Mouse (Mus musculus): ENCODE measurements at regions not wholly inside any gene's neighbourhood (a gene's known extent, or its start where the extent isn't known, plus 50 kb on each side); places are given as distances from the start of the nearest gene placed in this dataset.

GRCm38 (mm10) chr14:98937933-98938332 lies 56.2 kb downstream of the Rpl36a-ps1 start:
- Histone ChIP-seq H3K9me3 (ENCODE audit: control insufficient read depth, low read length) (no peaks in the 10 kb centered on the region), H3K4me2 (ENCODE audit: low read depth, low read length) (no peak overlapping the region), H3K36me3 (ENCODE audit: control insufficient read depth, insufficient read depth, low read length) (no peaks in the 10 kb centered on the region), H3K4me1 (ENCODE audit: control insufficient read depth, insufficient read depth, low read length) (no peaks in the 10 kb centered on the region), H3K27me3 (ENCODE audit: control insufficient read depth, insufficient read depth, low read length) (no peaks in the 10 kb centered on the region), H3K9ac (replicated peaks; ENCODE audit: low read depth, low read length) (no peak overlapping the region), H3K27ac (ENCODE audit: low read depth, low read length) (no peak overlapping the region), H3K4me3 (ENCODE audit: low read depth, low read length) (no peak overlapping the region)
- ATAC-seq (ENCODE audit: low read depth) = no peak
- WGBS = 98% methylated on average over 1 of the region's 1 CpGs

GRCm38 (mm10) chr14:98937373-98937772 lies 56.7 kb downstream of the Rpl36a-ps1 start:
- no peak for ATAC-seq (ENCODE audit: low read depth)
- no peak overlapping the region for H3K9ac ChIP-seq (replicated peaks; ENCODE audit: low read depth, low read length)

GRCm38 (mm10) chr14:98933371-98933916 lies 60.7 kb downstream of the Rpl36a-ps1 start:
- Histone ChIP-seq H3K27me3 (ENCODE audit: control insufficient read depth, insufficient read depth, low read length) (no peaks in the 10 kb centered on the region), H3K36me3 (ENCODE audit: control insufficient read depth, insufficient read depth, low read length) (no peaks in the 10 kb centered on the region), H3K9me3 (ENCODE audit: control insufficient read depth, low read length) (no peaks in the 10 kb centered on the region), H3K4me3 (ENCODE audit: low read depth, low read length) (no peak overlapping the region), H3K9ac (replicated peaks; ENCODE audit: low read depth, low read length) (no peak overlapping the region), H3K27ac (ENCODE audit: low read depth, low read length) (no peak overlapping the region), H3K4me1 (ENCODE audit: control insufficient read depth, insufficient read depth, low read length) (no peaks in the 10 kb centered on the region), H3K4me2 (ENCODE audit: low read depth, low read length) (no peak overlapping the region)
- WGBS = 4% methylated on average over 3 of the region's 3 CpGs
- ATAC-seq (ENCODE audit: low read depth) = no peak

More at GRCm38 (mm10) chr14:98937373-98937772, 56.7 kb downstream of the Rpl36a-ps1 start:
- no peaks in the 10 kb centered on the region for H3K27me3 ChIP-seq (ENCODE audit: control insufficient read depth, insufficient read depth, low read length)
- H3K9me3 ChIP-seq (ENCODE audit: control insufficient read depth, low read length) = no peaks in the 10 kb centered on the region
- no peaks in the 10 kb centered on the region for H3K36me3 ChIP-seq (ENCODE audit: control insufficient read depth, insufficient read depth, low read length)
- WGBS = 90% methylated on average over 2 of the region's 2 CpGs
- no peaks in the 10 kb centered on the region for H3K4me1 ChIP-seq (ENCODE audit: control insufficient read depth, insufficient read depth, low read length)
- no peak overlapping the region for H3K27ac ChIP-seq (ENCODE audit: low read depth, low read length)
- no peak overlapping the region for H3K4me3 ChIP-seq (ENCODE audit: low read depth, low read length)
- no peak overlapping the region for H3K4me2 ChIP-seq (ENCODE audit: low read depth, low read length)

GRCm38 (mm10) chr14:98929276-98929675 lies 64.8 kb downstream of the Rpl36a-ps1 start:
- Histone ChIP-seq H3K4me3 (ENCODE audit: low read depth, low read length) (no peak overlapping the region), H3K4me2 (ENCODE audit: low read depth, low read length) (no peak overlapping the region), H3K36me3 (ENCODE audit: control insufficient read depth, insufficient read depth, low read length) (no peaks in the 10 kb centered on the region), H3K4me1 (ENCODE audit: control insufficient read depth, insufficient read depth, low read length) (no peaks in the 10 kb centered on the region), H3K27me3 (ENCODE audit: control insufficient read depth, insufficient read depth, low read length) (no peaks in the 10 kb centered on the region), H3K27ac (ENCODE audit: low read depth, low read length) (no peak overlapping the region), H3K9ac (replicated peaks; ENCODE audit: low read depth, low read length) (no peak overlapping the region), H3K9me3 (ENCODE audit: control insufficient read depth, low read length) (no peaks in the 10 kb centered on the region)
- WGBS = 86% methylated on average over 2 of the region's 2 CpGs
- no peak for ATAC-seq (ENCODE audit: low read depth)

- Histone ChIP-seq H3K4me1 (ENCODE audit: control insufficient read depth, insufficient read depth, low read length) (no peaks in the 10 kb centered on the region), H3K9ac (replicated peaks; ENCODE audit: low read depth, low read length) (no peak overlapping the region), H3K27me3 (ENCODE audit: control insufficient read depth, insufficient read depth, low read length) (no peaks in the 10 kb centered on the region), H3K4me2 (ENCODE audit: low read depth, low read length) (no peak overlapping the region), H3K27ac (ENCODE audit: low read depth, low read length) (no peak overlapping the region), H3K4me3 (ENCODE audit: low read depth, low read length) (no peak overlapping the region), H3K9me3 (ENCODE audit: control insufficient read depth, low read length) (no peaks in the 10 kb centered on the region), H3K36me3 (ENCODE audit: control insufficient read depth, insufficient read depth, low read length) (no peaks in the 10 kb centered on the region)
- whole genome bisulfite sequencing = 83% methylated on average over 5 of the region's 5 CpGs
- no peak for ATAC-seq (ENCODE audit: low read depth)
Measured at GRCm38 (mm10) chr14:98908234-98908633, 85.9 kb downstream of the Rpl36a-ps1 start.

- H3K4me2 ChIP-seq (ENCODE audit: low read depth, low read length) = no peak overlapping the region
- H3K4me1 ChIP-seq (ENCODE audit: control insufficient read depth, insufficient read depth, low read length) = no peaks in the 10 kb centered on the region
- no peaks in the 10 kb centered on the region for H3K9me3 ChIP-seq (ENCODE audit: control insufficient read depth, low read length)
- H3K27me3 ChIP-seq (ENCODE audit: control insufficient read depth, insufficient read depth, low read length) = no peaks in the 10 kb centered on the region
- WGBS = 47% methylated on average over 4 of the region's 4 CpGs
- H3K9ac ChIP-seq (replicated peaks; ENCODE audit: low read depth, low read length) = no peak overlapping the region
- H3K27ac ChIP-seq (ENCODE audit: low read depth, low read length) = no peak overlapping the region
- no peak overlapping the region for H3K4me3 ChIP-seq (ENCODE audit: low read depth, low read length)
- no peak for ATAC-seq (ENCODE audit: low read depth)
- no peaks in the 10 kb centered on the region for H3K36me3 ChIP-seq (ENCODE audit: control insufficient read depth, insufficient read depth, low read length)
Measured at GRCm38 (mm10) chr14:98898876-98899275, 95.2 kb downstream of the Rpl36a-ps1 start.

GRCm38 (mm10) chr14:98897390-98897789 lies 96.7 kb downstream of the Rpl36a-ps1 start:
- Histone ChIP-seq H3K9ac (replicated peaks; ENCODE audit: low read depth, low read length) (no peak overlapping the region), H3K4me2 (ENCODE audit: low read depth, low read length) (no peak overlapping the region), H3K9me3 (ENCODE audit: control insufficient read depth, low read length) (no peaks in the 10 kb centered on the region), H3K27me3 (ENCODE audit: control insufficient read depth, insufficient read depth, low read length) (no peaks in the 10 kb centered on the region), H3K27ac (ENCODE audit: low read depth, low read length) (no peak overlapping the region), H3K4me1 (ENCODE audit: control insufficient read depth, insufficient read depth, low read length) (no peaks in the 10 kb centered on the region), H3K36me3 (ENCODE audit: control insufficient read depth, insufficient read depth, low read length) (no peaks in the 10 kb centered on the region), H3K4me3 (ENCODE audit: low read depth, low read length) (no peak overlapping the region)
- WGBS = 83% methylated on average over 1 of the region's 1 CpGs
- no peak for ATAC-seq (ENCODE audit: low read depth)

- H3K27me3 ChIP-seq (ENCODE audit: control insufficient read depth, insufficient read depth, low read length) = no peaks in the 10 kb centered on the region
- H3K9me3 ChIP-seq (ENCODE audit: control insufficient read depth, low read length) = no peaks in the 10 kb centered on the region
- H3K27ac ChIP-seq (ENCODE audit: low read depth, low read length) = no peak overlapping the region
- no peak overlapping the region for H3K9ac ChIP-seq (replicated peaks; ENCODE audit: low read depth, low read length)
- H3K4me1 ChIP-seq (ENCODE audit: control insufficient read depth, insufficient read depth, low read length) = no peaks in the 10 kb centered on the region
- no peaks in the 10 kb centered on the region for H3K36me3 ChIP-seq (ENCODE audit: control insufficient read depth, insufficient read depth, low read length)
- no peak overlapping the region for H3K4me3 ChIP-seq (ENCODE audit: low read depth, low read length)
- ATAC-seq (ENCODE audit: low read depth) = no peak
- H3K4me2 ChIP-seq (ENCODE audit: low read depth, low read length) = no peak overlapping the region
- 92% methylated on average over 1 of the region's 1 CpGs for WGBS
Measured at GRCm38 (mm10) chr14:98895933-98896332, 98.2 kb downstream of the Rpl36a-ps1 start.

GRCm38 (mm10) chr14:98892670-98893069 lies 101.4 kb downstream of the Rpl36a-ps1 start:
- Histone ChIP-seq H3K4me3 (ENCODE audit: low read depth, low read length) (no peak overlapping the region), H3K27me3 (ENCODE audit: control insufficient read depth, insufficient read depth, low read length) (no peaks in the 10 kb centered on the region), H3K9ac (replicated peaks; ENCODE audit: low read depth, low read length) (no peak overlapping the region), H3K27ac (ENCODE audit: low read depth, low read length) (no peak overlapping the region), H3K4me1 (ENCODE audit: control insufficient read depth, insufficient read depth, low read length) (no peaks in the 10 kb centered on the region), H3K4me2 (ENCODE audit: low read depth, low read length) (no peak overlapping the region), H3K9me3 (ENCODE audit: control insufficient read depth, low read length) (no peaks in the 10 kb centered on the region), H3K36me3 (ENCODE audit: control insufficient read depth, insufficient read depth, low read length) (no peaks in the 10 kb centered on the region)
- WGBS = 79% methylated on average over 3 of the region's 3 CpGs
- no peak for ATAC-seq (ENCODE audit: low read depth)
